Mouse (Mus musculus) testis, adult 2 months (tissue): ENCODE results near the gene Ccdc155.

Experiments
- CTCF ChIP-seq: fragments of 200-500 bp; IDR thresholded peaks from 2 replicates; pipeline ENCODE4 v1.5.1; 2012; ENCODE audit warnings: low read depth, mild to moderate bottlenecking, inconsistent platforms, low read length, moderate library complexity; ENCODE audit not compliant: control insufficient read depth, insufficient read depth, insufficient replicate concordance
- POLR2A ChIP-seq: fragments of 200-500 bp; IDR thresholded peaks from 2 replicates; pipeline ENCODE4 v1.6.1; 2012; ENCODE audit warnings: low read depth, mild to moderate bottlenecking, inconsistent platforms, low read length, moderate library complexity; ENCODE audit not compliant: control insufficient read depth

GRCm38 (mm10) chr7:45204380-45205143, at the start of gene Ccdc155:
- TF ChIP-seq CTCF (no peak), POLR2A (peak; percentile 98)
